Mouse (Mus musculus): ENCODE measurements at regions not wholly inside any gene's neighbourhood (a gene's known extent, or its start where the extent isn't known, plus 50 kb on each side); places are given as distances from the start of the nearest gene placed in this dataset.

DNA sequence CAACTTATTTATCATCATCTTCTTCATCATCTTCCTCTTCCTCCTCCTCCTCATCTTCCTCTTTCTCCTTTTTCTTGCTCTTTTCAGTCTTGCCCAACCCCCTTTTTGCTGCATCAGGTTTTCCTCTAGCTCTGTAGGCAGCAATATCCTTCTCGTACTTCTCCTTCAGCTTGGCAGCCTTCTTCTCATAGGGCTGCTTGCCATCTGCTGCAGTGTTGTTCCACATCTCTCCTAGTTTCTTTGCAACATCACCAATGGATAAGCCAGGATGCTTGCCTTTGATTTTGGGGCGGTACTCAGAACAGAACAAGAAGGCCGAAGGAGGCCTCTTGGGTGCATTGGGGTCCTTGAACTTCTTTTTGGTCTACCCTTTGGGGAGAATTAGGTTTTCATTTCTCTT, 98.7 kb upstream of the Lin7c start:
- DNase-seq = peak; percentile 1 to 8

DNA sequence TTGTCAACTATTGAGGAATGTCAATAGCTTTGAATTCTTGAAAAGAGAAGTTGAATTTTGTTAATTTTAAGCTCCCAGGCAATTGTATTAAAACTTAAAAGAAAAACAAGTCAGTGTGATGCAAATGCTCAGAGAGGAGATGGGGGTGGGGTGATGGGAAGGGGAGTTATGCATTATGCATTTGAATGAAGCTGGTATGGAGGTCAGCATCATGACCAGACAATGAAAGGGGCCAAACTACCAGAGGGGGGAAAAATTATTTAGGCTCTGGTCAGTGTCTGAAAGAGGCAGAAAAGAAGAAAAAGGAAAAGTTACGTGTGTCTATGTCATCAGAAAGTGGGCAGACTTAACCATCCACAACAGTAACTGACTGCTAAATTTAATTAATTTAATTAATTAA, 73.7 kb upstream of the Lin7c start:
- DNase-seq = no peak

DNA sequence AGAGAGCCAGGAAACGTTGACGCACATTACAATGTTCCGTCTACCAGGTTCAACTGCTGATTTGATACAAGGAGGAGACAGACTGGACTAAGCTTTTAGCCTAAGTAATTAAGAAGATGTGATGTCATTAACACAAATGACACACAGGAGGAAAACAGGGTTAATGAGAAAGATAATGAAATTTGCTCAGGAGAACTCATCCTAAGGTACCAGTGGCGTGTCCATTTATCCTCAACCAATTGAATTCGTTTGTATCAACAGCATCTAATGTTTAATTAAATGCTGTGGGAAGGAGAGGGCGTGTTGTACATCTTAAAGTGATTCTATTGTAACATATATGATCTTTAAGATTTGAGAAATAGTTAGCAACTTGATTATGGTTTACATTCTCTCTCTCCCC, 70.3 kb upstream of the Lin7c start:
- DNase-seq = no peak

DNA sequence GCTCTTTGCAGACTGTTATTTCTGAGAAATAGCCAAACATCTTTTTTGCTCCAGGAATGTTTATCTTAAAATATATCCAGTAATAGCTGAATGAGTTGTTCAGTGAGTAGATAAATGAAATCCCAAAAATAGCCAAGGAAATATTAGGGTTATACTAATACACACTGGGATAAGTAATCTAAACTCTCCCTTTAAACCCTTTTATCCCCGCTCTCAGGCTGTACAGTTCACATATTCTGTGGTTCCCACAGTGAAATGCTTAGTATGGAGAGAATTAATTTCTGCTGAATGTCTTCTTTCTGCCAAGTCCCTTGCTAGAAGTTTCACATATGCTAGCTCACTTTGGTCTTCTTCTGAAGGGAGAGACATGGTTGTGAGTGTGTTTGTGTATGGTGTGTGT, 69.8 kb upstream of the Lin7c start:
- no peak for DNase-seq

DNA sequence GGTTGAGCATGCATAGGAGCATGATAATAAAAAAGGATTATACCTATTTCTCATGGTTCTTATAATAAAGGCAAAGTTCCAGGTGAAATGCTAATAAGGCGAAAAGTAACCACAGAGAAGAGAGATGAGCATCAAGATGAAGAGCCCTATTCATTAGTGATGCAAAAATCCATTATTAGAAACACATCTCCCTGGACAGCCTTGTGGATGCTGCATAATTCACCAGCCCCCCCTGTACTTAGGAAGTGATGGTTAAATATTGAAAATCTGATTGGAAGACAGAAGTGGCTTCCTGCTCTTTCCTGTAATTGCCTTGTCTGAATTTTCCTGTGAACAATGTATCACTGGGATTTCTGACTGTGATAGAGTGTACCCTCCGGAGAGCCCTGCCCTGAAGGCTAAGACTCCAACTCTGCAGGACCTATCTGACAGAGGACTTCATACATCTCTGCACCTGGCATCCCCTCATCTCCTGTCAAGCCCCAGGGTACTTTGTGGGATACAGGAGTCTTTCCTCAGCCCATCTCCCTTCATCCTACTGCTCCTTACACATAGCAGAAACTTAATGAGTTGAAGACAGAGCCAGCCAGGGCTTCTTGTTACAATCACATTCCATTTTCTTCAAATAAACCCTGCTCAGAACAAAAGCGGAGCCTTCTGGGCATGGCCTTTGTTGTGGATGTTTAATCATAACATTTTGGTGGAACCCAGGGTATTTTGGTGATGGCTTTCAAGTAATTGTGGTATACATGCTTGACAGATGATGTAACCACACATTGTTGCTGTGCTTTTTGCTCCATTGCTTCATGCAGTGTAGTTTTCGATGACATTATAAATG, 67.4 kb upstream of the Lin7c start:
- DNase-seq = no peak

DNA sequence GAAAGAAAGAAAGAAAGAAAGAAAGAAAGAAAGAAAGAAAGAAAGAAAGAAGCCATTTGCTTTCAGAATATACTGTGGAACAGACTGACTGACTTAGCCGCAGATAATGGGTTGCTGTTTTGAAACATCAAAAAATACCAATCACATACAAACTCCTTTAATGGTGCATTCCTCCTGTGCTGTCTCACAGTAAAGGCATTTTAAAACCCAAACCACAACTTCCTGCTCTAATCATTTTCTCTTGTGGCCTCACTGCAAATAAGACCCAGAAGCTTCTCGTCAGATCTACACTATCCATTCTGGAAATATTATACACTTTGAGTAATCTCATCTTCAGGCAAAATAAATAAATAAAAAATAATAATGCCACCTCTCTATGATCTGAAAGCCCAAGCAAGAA, 50.4 kb upstream of the Lin7c start:
- DNase-seq = no peak

Measured in cerebellum, postnatal 10 days (tissue).